Mouse (Mus musculus): Measurements from ENCODE around the gene Gm10775. TPM values are rescaled to one million over a fixed set of nuclear protein-coding genes. Genes with fewer than 3 reads are reported as not detected.
A peak's percentile ranks its signal among the peaks of the same experiment; 100 is the strongest.

The Gm10775 gene
- not detected in 2 replicates for polyA plus RNA-seq (2016; fragmentation: Nextera tagmentation; extraction: Ambion mirVana)

DNA sequence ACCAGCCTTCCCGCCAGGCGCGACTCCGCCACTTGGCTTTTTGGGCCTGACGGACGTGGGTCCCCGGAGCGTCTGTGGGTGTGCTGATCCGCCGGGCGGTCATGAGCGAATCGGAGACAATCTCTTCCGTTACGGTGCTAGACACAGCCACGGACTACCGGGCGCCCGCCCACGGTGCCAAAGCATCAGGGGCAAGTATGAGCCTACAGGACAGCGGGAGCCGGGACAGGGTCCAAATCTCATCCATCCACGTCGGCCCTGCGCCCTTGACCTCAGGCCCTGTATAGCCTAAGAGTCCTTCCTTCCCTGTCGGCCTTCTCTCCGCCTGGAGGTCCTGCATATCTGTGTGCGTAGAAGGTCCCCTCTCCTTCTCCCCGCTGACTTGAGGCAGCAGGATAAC lies at the start of gene Gm10775:
Gene Gm10775, plus strand, starts transcription at position 301 of the 400 bp plus-strand sequence.
- no peak within 1 kb of the TSS for H3K27ac ChIP-seq
- peaks cover 42% of the 10 kb centered on the region for H3K36me3 ChIP-seq
- 35% methylated on average over 29 of the region's 29 CpGs for WGBS (ENCODE audit: insufficient replicate concordance)
- no peak within 1 kb of the TSS for H3K9ac ChIP-seq
- no peaks in the 10 kb centered on the region for H3K4me1 ChIP-seq
- peaks cover 27% of the 10 kb centered on the region for H3K27me3 ChIP-seq (replicated peaks)
- H3K4me2 ChIP-seq, result peak within 1 kb of the TSS; percentile 15
- H3K4me3 ChIP-seq, result no peak within 1 kb of the TSS
- H3K9me3 ChIP-seq (replicated peaks), result peaks cover 41% of the 10 kb centered on the region
- no peak for ATAC-seq

DNA sequence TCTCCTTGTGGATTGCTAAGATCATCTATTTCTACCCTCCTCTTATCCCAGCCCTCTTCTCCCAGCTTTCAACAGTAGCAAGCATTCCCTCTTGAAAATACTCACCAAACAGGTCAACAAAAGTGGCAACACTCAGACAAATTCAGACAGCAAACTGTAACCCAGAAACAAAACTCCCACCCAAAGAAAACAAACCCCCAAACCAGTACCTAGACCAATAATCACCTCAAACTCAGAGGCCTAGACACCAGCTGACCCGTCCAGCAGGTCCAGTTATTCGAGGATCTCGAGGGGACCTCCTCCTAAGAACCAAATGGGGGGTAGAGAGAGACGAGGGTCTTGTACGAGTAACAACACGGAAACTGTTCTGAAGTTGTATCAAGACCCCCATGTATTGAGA lies 33.4 kb upstream of the Gm10775 start:
- no peak for ATAC-seq

DNA sequence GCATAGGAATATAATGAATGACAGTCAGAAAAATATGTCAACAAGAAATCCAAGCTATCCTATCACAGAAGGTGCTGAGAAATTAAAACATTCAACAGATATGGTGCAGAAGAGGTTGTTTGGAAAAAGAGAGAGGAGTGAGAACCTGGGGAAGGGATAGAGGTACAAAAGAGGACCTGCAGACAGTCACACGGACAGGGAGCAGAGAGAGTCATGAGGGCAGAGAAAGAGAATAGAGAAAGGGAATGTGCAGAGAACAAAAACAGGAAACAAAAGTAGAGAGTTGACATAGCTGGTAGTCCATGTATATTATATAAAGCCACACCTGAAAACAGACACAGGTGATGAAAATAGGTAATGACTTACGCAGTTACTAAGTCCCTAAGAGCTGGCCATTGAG lies 32.7 kb upstream of the Gm10775 start:
- Histone ChIP-seq H3K27ac (no peak overlapping the region), H3K4me1 (no peaks in the 10 kb centered on the region), H3K9me3 (replicated peaks) (no peaks in the 10 kb centered on the region), H3K27me3 (replicated peaks) (no peaks in the 10 kb centered on the region), H3K4me2 (no peak overlapping the region), H3K36me3 (no peaks in the 10 kb centered on the region), H3K4me3 (no peak overlapping the region), H3K9ac (no peak overlapping the region)
- WGBS (ENCODE audit: insufficient replicate concordance), result 73% methylated on average over 2 of the region's 2 CpGs
- ATAC-seq, result no peak

More for the DNA sequence above, 33.4 kb upstream of the Gm10775 start:
- Histone ChIP-seq H3K27ac (no peak overlapping the region), H3K27me3 (replicated peaks) (no peaks in the 10 kb centered on the region), H3K36me3 (no peaks in the 10 kb centered on the region), H3K4me2 (no peak overlapping the region), H3K4me3 (no peak overlapping the region), H3K9me3 (replicated peaks) (no peaks in the 10 kb centered on the region), H3K9ac (no peak overlapping the region), H3K4me1 (no peaks in the 10 kb centered on the region)
- 23% methylated on average over 6 of the region's 6 CpGs for WGBS (ENCODE audit: insufficient replicate concordance)

DNA sequence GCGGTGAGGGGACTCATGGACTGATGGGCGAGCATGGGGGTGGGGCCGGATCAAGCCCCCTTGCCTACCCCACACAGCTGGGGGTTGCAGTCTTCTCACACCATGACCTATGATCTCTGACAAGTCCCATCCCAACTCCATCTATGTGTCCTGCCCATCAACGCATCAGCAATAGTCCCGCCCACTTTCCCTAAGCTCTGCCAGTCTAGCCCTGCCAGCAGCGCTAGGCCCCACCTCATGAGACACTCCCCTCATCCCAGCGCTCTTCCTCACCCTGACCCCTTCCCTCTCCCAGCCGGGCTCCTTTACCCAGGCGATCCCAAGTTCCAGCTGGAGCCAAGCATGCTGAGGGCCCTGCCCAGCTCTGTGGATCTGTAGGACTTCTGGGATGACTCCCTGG lies 22.1 kb upstream of the Gm10775 start:
- H3K9me3 ChIP-seq (replicated peaks), result 0 out of 2 replicates have a peak, but pooled peaks cover 3% of the 10 kb centered on the region
- H3K27ac ChIP-seq, result no peak overlapping the region
- no peak overlapping the region for H3K9ac ChIP-seq
- 59% methylated on average over 9 of the region's 9 CpGs for WGBS (ENCODE audit: insufficient replicate concordance)
- no peaks in the 10 kb centered on the region for H3K36me3 ChIP-seq
- peaks cover 12% of the 10 kb centered on the region for H3K4me1 ChIP-seq
- ATAC-seq, result no peak
- no peak overlapping the region for H3K4me3 ChIP-seq
- no peaks in the 10 kb centered on the region for H3K27me3 ChIP-seq (replicated peaks)
- H3K4me2 ChIP-seq, result no peak overlapping the region

GRCm38 (mm10) chr13:65240509-65241098 lies 18.7 kb upstream of the Gm10775 start:
- Histone ChIP-seq H3K4me1 (peaks cover 25% of the 10 kb centered on the region), H3K36me3 (peaks cover 14% of the 10 kb centered on the region), H3K4me2 (peak overlapping the region; percentile 99), H3K27ac (peak overlapping the region; percentile 88), H3K9ac (peak overlapping the region; percentile 85), H3K4me3 (peak overlapping the region; percentile 91), H3K27me3 (replicated peaks) (no peaks in the 10 kb centered on the region), H3K9me3 (replicated peaks) (0 out of 2 replicates have a peak, but pooled peaks cover 5% of the 10 kb centered on the region)
- WGBS (ENCODE audit: insufficient replicate concordance), result under 1% methylated on average over 28 of the region's 28 CpGs
- peak; percentile 90 for ATAC-seq

DNA sequence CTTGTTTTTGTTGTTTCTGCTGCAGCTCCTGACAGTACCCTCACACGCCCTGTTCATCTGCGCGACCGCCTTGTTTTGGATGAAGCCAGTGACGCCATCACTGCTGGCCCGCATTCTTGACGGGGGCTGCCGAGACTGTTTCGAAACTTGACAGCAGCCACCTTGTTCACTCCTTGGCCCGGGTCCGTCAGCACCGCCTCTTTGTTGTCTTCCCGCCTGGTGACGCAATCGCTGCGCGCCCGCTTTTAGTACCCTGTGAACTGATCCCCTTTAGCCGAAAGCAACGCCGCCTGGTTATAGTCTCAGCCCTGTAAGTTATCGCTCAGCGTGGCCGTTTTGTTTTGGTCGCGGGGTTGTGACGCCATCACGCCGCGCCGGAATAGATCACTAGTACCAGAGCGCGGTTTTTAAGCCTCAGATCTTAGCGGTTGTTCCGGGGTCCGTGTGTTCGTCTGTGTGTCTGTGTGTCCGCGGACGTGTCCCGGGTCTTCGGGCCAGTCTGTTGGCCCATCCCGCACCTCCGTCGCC lies 18.2 kb upstream of the Gm10775 start:
- H3K4me3 ChIP-seq, result peak overlapping the region; percentile 91
- ATAC-seq, result peak; percentile 76
- H3K36me3 ChIP-seq, result peaks cover 20% of the 10 kb centered on the region
- H3K27me3 ChIP-seq (replicated peaks), result no peaks in the 10 kb centered on the region
- H3K9me3 ChIP-seq (replicated peaks), result peaks cover 11% of the 10 kb centered on the region; the same call in 1 of the 2 replicates
- WGBS (ENCODE audit: insufficient replicate concordance), result under 1% methylated on average over 45 of the region's 45 CpGs
- H3K9ac ChIP-seq, result peak overlapping the region; percentile 85
- H3K4me2 ChIP-seq, result peak overlapping the region; percentile 99
- peak overlapping the region; percentile 88 for H3K27ac ChIP-seq
- H3K4me1 ChIP-seq, result peaks cover 25% of the 10 kb centered on the region

DNA sequence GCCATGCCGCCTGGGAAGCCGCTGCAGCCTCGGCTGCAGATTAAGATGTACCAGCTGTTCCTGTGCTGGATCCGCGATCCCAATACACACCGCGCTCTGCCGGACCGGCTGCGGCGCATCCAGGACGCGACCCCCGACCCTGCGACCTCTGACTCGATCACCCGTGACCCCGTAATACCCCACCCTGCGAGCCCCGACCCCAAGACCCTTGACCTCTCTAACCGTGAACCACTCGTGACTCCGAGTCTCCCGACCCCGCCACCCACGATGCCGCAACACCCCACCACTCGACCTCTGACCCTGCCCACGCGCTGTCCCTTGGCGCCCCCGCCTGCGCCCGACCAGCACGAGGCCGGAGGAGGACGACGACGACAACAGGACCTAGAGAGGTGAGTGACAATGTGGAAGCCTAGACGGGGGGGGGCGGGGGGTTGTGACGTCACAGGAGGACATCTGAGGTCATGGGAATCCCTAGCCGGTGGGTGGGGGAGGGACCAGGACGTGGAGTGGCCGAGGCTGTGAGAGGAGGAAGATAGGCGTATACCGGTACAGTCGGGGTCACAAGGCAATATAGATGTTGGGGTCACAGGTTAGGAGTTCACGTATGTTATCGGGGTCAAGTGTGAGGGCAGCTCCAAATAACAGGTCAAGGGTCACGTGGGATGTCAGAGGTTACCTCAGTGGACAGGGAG lies 17.6 kb upstream of the Gm10775 start:
- peak overlapping the region; percentile 91 for H3K4me3 ChIP-seq
- H3K36me3 ChIP-seq, result peaks cover 23% of the 10 kb centered on the region
- 2% methylated on average over 51 of the region's 51 CpGs for WGBS (ENCODE audit: insufficient replicate concordance)
- H3K9me3 ChIP-seq (replicated peaks), result peaks cover 11% of the 10 kb centered on the region; the same call in 1 of the 2 replicates
- peak; percentile 14; the same call in 1 of the 2 replicates for ATAC-seq
- H3K4me2 ChIP-seq, result peak overlapping the region; percentile 99
- H3K9ac ChIP-seq, result peak overlapping the region; percentile 85
- peak overlapping the region; percentile 88 for H3K27ac ChIP-seq
- peaks cover 25% of the 10 kb centered on the region for H3K4me1 ChIP-seq
- no peaks in the 10 kb centered on the region for H3K27me3 ChIP-seq (replicated peaks)

DNA sequence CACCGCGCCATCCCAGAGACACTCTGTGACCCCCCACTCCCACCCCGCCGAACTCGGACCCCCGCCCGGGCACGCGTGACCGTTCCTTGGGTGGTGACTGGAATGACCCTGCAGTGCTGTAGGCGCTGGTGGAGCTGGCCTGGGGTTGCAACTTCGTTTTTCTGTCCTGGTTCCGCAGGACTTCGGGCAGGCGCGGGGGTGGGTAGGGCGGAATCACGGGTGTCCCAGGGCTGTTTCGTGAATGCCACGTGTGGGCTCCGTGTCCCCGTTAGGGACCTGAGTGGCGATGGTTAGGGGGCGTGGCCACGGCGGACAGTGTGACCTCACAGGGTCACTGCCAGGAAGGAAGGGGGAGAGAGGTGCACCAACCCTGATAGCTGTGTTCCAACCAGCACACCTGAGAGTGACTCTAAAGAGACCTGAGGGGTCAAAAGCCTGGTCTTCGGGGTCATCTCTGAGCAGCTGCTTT lies 17.0 kb upstream of the Gm10775 start:
- Histone ChIP-seq H3K36me3 (peaks cover 27% of the 10 kb centered on the region), H3K4me3 (peak overlapping the region; percentile 91), H3K9me3 (replicated peaks) (peaks cover 10% of the 10 kb centered on the region; the same call in 1 of the 2 replicates), H3K4me2 (peak overlapping the region; percentile 99), H3K27ac (no peak overlapping the region), H3K4me1 (peaks cover 25% of the 10 kb centered on the region), H3K27me3 (replicated peaks) (no peaks in the 10 kb centered on the region), H3K9ac (peak overlapping the region; percentile 85)
- WGBS (ENCODE audit: insufficient replicate concordance), result 15% methylated on average over 27 of the region's 27 CpGs
- no peak for ATAC-seq

DNA sequence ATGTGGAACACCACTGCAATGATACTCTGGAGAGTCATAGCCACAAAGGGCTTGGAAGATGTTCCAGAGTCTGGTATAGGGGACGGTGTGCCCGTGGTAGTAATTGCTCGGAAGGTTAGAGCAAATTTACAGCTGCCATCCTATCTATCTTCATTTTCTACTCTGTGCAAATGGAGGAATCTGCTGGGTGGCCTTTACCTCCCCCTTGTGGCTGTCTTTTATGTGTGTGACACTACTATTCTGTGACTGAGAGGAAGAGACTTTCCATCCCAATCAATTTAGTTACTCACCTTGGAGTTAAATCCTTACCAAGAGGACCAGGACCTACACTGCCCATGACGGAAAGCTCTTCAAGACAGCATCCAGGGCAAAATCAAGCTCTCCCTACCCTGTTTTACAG lies 16.1 kb upstream of the Gm10775 start:
- ATAC-seq, result no peak
- Histone ChIP-seq H3K9ac (no peak overlapping the region), H3K9me3 (replicated peaks) (peaks cover 14% of the 10 kb centered on the region; the same call in 1 of the 2 replicates), H3K27ac (no peak overlapping the region), H3K4me1 (peaks cover 25% of the 10 kb centered on the region), H3K4me3 (no peak overlapping the region), H3K36me3 (peaks cover 36% of the 10 kb centered on the region), H3K4me2 (no peak overlapping the region), H3K27me3 (replicated peaks) (no peaks in the 10 kb centered on the region)
- WGBS (ENCODE audit: insufficient replicate concordance), result 84% methylated on average over 4 of the region's 4 CpGs

- Histone ChIP-seq H3K9me3 (replicated peaks) (peaks cover 41% of the 10 kb centered on the region), H3K4me2 (peak overlapping the region; percentile 15), H3K9ac (no peak overlapping the region), H3K27ac (no peak overlapping the region), H3K4me1 (no peaks in the 10 kb centered on the region), H3K36me3 (peaks cover 36% of the 10 kb centered on the region), H3K27me3 (replicated peaks) (peaks cover 27% of the 10 kb centered on the region), H3K4me3 (no peak overlapping the region)
- ATAC-seq, result peak; percentile 54
- 22% methylated on average over 36 of the region's 36 CpGs for WGBS (ENCODE audit: insufficient replicate concordance)
These were observed 974 bp upstream of the Gm10775 start for GRCm38 (mm10) chr13:65258175-65258954.

GRCm38 (mm10) chr13:65262086-65262485 lies 2.7 kb downstream of the Gm10775 start:
- Histone ChIP-seq H3K36me3 (peaks cover 47% of the 10 kb centered on the region), H3K27ac (no peak overlapping the region), H3K4me1 (no peaks in the 10 kb centered on the region), H3K9ac (no peak overlapping the region), H3K4me3 (no peak overlapping the region), H3K27me3 (replicated peaks) (peaks cover 25% of the 10 kb centered on the region), H3K4me2 (no peak overlapping the region), H3K9me3 (replicated peaks) (peaks cover 40% of the 10 kb centered on the region)
- 80% methylated on average over 5 of the region's 5 CpGs for WGBS (ENCODE audit: insufficient replicate concordance)
- no peak for ATAC-seq

All from liver, embryonic 12.5 days (tissue).